Mouse (Mus musculus): ENCODE data around the gene Rhobtb1.

DNA sequence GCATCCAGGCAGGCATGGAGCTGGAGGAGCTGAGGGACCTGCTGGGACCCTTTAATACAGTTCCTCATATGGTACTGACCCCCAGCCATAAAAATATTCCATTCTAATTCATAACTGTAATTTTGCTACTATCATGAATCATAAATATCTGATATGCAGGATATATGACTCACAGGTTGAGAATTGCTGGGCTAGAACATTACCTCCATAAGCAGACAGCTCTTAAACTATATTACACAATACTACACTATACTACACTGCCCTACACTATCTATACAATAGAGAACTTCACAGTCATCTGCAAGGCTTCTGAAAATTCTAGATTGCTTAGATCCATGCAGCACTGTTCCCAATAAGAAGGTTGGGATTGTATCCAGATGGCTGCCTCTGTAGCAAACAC lies 16.9 kb upstream of the Rhobtb1 start:
- TF ChIP-seq CTCF (IDR thresholded peaks at IDR 0.05; ENCODE audit: borderline replicate concordance, control insufficient read depth, extremely low read depth, insufficient read depth, low read length, poor library complexity) (no peak), POLR2A (IDR thresholded peaks at IDR 0.05; ENCODE audit: control insufficient read depth, extremely low read depth, insufficient read depth, low read length, poor library complexity) (no peak)

Data from thymus, adult 2 months (tissue).